Mouse (Mus musculus): Measurements from ENCODE around the gene Cdx4. TPM values are rescaled to one million over a fixed set of nuclear protein-coding genes. Genes with fewer than 3 reads are reported as not detected.

Gene Cdx4
- not detected for total RNA-seq (2021)
- long read RNA-seq, experiment 1: 0 reads
- long read RNA-seq, experiment 2: 0 reads

DNA sequence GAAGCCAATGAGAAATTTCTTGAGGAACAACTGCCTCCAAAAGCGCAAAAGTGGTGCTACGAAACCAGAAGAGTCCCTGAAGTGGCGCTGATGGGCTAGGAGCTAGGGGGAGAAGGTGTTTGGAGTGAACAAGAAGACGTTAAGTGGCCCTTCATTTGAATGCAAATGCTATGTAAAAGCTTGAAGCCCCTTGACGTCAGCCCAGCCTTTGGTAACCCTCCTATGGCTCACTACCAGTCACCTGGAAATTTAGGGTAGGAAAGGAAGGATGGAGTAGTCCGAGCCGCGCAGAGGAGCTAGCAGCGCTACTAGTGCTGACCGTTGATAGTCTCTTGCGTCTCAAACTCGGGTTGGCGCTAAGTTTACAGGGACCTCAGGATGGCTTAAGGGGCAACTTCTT, at the start of gene Cdx4:
Cdx4 (plus strand) TSS at position 253 of the 400 bp plus-strand sequence.
- DNase-seq: no peak

DNA sequence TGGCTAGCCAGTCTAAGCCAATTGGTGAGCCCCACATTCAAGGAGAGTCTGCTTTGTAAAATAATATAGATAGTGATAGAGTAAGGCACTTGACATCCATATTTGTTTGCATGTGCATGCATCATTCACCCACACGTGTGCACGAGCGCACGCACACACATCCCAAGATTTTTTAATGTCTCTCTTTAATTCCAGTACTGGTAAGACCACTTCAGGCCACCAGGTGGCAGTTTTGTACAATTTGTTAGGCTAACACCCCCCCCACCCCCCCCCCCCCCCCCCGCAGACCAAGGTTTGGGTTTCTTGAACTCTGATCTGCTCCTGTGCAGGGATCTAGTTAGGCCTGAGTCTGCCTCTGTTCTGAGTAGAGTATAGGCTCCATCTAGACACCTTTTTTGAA, 46.9 kb upstream of the Cdx4 start:
- DNase-seq: peak; percentile 21

DNA sequence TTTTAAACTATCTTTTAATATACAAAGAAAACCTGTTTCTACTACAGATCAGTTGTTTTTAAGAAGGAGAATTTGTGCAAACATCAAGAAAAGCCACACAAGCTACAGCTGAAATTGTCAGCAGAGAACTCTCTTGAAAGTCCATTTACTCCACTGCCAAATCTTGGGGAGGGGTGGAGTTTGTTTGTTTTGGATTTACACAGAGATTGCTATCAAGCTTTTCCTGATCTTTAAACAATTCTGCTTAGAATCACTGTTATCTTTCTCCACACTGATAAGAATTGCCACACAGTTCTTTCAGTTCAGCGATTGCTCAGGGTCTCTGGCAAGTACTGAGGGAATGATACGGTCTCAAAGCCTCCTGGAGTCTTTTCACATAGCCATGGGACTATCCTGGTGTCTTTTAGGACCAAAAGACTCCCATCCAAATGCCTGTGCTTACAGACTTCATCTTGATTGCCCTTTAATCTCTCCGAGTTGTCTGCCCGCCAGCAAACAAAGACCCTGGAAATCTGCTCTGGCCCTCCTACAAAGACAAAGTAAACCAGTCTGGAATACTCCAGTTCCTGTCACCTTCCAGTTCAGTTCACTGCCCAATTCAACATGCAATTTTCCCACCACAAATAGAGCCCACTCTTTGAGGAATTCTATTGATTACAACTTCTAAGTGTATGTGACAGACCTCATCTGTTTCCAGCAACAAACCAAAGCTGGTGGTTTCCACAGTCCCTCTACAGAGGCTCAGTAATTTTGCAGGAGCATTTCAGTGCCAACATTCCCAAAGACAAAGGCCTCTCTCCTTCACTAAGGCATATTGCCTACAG, 34.1 kb upstream of the Cdx4 start:
- DNase-seq: no peak

DNA sequence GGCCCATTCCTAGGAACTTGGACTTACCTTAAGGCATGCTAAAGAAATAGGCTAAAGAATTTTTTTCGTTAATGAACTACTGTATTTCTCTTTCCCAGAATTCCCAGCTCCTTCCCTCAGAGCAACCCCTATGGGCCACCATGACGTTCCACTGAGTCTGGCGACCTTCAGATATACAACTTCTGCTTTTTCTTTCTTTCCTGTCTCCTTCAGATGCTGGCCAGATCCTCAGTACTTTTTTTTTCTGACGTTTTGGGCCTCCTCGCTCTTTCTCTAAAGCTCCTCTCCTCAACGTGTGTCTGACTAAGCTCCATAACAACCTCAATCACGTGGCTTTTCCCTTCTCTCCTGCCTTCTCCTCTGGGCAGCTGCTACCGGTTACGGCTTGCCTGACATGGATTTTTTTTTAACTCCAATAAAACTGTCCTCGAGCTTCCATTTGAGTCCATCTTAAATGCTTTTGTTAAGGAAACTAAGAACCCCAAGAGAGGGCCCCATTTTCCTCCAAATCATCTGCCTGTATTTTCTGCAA, 33.3 kb upstream of the Cdx4 start:
- no peak for DNase-seq

DNA sequence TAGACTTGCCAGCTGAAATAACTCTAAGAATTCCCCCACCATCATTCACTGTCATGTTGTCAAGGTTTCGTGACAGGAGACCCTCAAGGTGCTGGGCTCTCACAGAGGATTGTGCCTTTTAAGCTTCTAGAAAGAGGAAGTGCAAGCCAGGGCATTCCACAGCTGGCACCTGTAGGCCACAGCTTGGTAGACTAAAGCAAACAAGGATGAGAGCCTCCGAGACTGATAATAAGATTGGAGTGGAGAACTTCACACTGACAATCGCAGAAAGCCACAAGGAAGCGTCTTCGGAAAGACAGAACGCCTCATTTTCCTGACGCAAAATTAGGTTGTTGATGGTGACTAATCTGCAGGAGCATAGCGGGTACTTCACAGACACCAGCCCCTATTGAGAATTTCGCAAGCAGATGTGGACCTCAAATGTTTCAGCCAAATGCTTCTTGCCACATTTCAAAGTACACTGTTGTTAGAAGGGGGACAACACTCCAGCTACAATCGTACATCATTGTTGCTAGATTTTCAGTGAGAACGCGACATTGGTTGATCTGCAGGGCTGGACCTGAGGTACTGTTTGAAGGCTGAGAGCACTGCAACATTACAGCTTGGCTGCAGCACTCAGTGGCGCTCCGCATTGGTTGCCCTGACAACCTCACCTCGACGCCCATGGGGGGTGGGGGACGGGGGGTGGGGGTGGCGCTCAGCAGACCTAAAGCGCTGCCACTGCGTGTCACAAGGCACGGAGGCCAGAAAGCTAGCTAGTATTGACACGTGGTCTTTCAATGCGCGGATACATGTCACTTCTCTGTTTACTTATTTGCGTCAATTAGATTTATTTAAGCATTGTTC, 32.5 kb upstream of the Cdx4 start:
- no peak for DNase-seq

DNA sequence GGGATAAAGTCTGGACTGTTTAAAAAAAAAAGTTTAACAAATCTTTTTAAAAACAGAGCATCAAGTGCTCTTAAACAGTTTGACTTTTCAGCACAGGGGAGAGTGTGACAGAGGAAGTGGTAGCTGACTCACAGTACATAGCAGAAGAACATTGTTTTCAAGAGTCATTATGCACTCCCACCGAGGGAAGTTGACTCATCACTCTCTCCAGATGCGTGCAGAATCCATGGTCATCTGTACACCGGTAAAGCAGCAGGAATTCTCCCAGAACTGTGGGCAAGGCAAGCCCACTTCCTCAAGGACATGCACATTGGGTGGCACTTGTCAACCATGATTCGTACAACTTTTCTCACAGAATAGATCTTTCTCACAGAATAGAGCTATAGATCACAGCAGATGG, 22.3 kb upstream of the Cdx4 start:
- no peak for DNase-seq

DNA sequence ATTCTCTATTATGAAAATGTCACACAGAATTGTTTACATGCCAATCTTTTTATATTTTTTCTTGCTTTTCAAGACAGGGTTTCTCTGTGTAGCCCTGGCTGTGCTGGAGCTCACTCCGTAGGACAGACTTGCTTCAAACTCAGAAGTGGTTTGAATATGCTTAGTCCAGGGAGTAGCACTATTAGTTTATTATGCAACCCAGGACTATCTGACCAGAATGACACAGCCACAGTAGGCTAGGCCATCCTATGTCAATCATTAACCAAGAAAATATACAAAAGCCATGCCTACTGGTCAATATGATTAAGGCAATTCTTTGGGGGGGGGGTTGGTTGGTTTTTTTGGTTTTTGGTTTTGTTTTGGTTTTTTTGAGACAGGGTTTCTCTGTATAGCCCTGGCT, 12.9 kb upstream of the Cdx4 start:
- DNase-seq: no peak

DNA sequence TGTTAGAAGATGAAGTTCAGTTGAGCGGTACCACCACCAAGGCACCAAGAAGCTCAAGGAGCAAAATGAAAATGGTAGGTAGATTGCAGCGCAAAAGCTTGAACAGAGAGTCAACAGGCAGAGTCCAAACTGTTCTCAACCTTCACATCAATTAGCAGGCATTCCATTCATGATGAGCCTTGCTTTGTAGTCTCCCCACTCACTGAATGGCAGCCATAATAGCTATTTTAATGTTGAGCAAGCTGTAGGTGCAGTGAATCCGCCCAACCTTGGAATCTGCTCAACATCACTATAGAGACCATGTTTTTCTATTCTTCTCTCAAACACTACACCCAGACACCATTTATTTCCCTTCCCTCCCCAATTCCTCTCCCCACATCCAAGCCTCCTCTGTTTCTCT, 9.5 kb upstream of the Cdx4 start:
- DNase-seq: no peak

DNA sequence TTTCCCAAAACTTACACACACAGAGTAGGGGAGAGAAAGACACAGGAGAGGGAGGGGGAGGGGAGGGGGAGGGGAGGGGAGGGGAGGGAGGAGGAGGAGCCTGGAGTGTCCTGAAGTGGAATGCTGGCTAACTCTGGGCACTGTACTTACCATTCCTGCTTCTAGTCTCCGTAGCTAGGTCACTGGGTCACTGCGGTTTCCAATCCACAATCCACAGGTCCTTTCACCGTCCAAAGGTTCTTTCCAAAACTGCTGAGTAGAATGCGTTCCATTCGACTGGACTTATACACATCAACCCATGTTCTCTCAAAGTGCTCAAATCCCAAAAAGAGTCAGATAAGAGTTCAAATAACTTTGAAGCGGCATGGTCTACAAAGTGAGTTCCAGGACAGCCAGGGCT, 7.1 kb upstream of the Cdx4 start:
- DNase-seq: no peak

DNA sequence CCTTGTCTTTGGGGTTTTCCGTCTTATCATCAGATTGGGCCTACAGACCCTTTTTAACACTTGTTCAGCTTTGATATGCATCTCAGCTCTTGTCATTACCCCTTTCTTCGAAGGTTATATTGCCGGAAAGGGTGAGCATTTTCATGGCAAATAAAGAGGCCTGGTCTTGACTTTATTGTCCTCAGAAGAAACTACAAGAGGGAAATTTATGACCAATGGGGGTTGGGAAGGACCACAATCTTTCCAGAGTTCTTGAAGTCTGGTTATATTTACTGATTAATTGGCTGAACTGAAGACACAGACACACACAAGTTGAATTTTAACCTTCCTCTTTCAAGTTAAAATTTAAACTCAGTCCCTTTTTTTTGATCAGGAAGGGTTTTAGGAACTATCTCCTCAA, 4.7 kb downstream of the Cdx4 start:
- DNase-seq: no peak

DNA sequence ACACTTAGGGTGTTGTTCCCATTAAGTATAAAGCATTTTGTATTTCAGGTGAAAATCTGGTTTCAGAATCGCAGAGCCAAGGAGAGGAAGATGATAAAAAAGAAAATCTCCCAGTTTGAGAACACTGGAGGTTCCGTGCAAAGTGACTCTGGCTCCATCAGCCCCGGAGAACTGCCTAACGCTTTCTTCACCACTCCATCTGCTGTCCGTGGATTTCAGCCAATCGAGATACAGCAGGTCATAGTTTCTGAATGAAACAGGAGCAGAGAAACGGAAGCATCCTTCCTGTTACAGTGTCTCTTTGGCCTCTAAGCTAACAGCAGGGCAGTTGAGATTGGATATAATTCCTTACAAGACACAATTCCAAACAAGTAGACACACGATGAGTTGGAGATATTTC, 8.2 kb downstream of the Cdx4 start:
- no peak for DNase-seq

DNA sequence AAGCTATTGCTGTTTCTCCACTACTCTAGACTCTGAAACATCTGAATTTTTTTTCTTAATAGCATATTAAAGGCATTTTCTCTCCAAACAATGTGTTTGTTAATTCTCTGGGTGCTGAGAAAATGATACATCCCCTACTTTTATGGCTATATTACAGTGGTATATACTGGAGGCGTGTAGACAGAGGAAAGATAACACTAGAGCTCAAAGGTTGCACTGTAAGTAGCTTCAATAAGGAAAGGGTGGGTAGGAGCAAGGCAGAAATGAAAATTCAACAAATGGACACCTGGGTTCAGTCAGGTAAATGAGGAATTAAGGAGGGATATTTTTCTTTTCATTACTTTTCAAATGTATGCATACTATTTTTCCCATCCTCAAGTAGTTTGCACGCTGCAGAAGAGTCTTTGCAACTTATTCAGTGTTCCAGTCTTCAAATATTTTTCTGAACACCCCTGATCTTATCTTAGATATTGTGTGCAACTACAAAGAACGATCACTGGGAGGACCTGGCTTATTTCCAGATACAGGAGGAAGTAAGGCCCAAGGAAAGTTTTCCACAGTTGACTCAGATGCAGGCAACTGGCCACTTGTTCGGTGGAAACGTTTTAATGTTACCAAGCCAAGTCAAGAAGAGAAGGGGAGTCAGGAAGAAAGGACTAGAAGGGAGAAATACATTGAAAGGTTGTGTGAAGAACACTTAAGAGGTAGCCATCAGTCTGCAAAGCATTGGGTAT, 10.1 kb downstream of the Cdx4 start:
- no peak for DNase-seq

DNA sequence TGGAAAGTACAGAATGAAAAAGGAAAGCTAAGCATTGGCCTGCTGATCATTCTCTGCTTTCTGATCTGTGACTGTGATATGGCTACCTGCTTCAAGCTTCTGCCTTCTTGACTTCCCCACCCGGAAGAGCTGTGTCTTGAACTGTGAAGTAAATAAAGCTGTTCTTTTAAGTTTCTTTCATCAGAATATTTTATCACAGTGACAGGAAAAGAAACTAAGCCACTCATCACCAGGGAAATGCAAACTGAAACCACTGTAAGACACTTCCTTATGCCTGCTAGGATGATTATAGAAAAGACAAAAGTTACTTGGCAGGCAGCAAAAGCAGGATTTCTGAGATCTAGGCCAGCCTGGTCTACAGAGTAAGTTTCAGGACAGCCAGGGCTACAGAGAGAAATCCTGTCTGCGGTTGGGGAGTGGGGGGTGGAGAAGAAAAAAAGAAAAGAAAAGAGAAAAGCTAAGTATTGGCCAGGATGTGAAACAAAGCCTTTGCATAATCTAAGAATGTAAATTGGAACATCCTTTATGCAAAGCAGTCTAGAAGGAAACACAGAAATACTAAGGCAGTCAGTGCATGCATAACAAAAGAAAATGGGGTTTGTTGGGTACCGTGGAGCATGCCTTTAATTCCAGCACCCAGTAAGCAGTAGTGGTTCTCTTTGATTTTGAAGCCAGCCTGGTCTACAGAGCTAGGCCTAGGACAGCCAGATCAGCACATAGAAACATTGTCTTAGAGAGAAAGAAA, 20.3 kb downstream of the Cdx4 start:
- DNase-seq: no peak

DNA sequence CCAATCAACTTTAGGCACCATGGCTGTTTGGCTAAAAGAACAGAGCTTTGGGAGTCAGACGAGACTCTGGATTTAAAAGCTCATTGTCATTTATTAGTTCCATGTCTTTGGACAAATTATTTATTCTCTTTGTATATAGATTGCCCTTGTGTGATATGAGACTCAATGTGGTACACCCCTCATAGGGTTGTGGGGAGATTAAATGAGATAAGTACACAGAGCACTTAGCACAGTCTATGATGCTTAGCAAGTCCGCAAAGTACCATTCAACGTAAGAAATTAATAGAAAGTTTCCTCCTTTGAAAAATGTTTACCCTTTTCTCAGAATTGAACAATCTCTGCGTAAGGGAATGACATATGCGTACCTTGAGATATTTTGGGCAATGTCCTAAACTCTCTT, 34.6 kb downstream of the Cdx4 start:
- DNase-seq: no peak

DNA sequence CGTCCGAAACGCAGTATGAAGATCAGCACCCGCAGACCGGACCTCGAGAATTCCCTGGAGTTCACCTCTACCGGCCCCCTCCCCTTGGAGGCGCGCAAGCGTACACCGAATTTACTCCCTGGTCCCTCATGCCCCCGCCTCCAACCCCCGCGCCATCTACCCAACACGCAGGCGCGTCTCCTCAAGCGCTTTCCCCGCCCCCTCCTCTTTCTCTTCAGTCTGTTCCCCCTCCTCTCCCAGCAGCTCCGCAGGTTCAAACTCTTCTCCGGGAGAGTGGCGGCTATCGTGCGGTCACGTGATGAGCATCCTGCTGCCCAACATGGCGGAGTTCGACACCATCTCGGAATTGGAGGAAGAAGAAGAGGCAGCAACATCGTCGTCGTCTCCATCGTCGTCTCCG, 35.1 kb downstream of the Cdx4 start, which contains the start of gene Chic1:
Chic1 (plus strand) TSS at position 190 of the 400 bp plus-strand sequence.
- DNase-seq: peak; percentile 56

DNA sequence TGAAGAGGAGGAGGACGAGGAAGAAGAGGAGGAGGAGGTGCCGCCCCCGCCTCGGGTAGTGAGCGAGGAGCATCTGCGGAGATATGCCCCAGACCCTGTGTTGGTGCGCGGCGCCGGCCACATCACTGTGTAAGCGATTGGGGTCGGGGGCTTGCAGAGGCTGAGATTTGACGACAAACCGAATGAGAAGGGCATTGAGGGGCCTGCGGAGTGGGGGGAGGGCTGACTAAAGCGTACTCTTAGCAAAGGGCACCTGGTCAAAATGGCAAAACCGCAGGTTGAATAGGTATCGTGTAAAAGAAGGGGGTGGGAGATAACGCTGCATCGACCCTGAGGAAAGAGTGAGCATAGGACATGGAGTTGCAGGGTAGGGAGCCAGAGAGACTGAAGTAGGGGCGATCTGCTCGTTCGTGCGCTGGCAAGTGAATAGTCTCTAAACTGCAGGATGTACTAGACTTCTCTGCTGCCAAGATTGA, 35.6 kb downstream of the Cdx4 start:
- DNase-seq: peak; percentile 1

DNA sequence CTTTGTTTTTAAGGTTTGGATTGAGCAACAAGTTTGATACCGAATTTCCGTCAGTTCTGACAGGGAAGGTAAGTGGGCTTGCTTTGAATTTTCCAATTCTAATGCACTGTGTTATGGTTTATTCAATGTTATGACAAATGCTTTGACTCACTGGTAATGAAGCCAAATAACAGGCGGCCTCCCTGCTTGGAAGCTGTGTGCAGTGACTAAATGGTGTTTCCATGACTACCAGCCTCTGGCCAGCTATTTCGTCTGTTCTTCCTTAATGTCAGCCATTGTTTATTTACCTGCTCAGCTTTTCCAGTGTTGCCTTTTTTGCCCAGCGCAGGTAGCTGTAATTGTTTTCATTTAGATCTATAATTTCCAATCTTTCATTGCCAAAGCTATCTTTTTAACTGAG, 45.0 kb downstream of the Cdx4 start:
- DNase-seq: no peak

DNA sequence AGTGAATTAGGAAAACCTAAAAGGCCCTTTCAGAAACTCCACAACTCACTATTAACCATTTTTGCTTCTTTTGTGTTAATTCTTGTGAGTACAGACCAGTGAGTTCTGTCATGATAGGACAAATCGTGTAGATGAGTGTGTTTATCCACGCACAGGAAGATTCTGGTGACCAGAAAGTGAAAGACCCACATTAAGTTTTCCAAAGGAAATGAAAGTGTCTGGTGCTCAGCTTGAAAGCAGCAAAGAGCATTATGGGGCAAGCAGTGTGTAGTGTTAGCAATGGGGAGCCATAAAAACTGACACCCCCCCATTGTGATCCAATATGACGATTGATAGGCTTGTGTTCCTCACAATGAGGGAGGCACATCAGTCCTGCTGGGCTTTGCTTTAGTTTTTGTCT, 47.5 kb downstream of the Cdx4 start:
- DNase-seq: no peak

DNA sequence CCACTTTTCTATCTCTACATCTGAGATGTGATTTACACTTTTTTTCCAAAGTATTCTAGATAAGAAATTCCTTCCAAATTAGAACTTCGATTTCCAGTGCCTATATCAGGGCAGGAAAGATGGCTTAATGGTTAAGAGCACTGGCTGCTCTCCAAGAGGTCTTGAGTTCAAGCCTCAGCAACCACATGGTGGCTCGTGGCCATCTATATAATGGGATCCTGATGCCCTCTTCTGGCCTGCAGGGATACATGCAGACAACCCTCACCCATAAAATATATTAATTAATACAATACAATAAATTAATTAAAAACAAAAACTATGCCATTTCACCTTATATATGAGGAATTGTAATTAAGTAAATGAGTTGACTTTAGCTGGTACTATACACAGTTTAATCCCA, 50.0 kb downstream of the Cdx4 start:
- no peak for DNase-seq

DNA sequence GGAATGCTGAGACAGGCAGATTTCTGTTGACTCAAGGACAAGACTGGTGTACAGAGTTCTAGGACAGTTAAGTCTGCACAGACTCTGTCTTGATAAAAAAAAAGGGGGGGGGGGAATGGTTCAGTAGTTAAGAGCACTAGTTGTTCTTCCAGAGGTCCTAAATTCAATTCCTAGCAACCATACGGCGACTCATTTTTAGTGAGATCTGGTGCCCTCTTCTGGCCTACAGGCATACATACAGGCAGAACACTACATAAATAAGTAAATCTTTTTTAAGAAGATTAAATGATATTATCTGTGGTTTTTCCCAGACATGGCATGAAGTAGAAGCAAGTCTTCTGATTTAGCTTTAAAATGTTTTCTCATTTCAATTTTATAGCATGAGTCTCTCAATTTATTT, 50.4 kb downstream of the Cdx4 start:
- DNase-seq: no peak

DNA sequence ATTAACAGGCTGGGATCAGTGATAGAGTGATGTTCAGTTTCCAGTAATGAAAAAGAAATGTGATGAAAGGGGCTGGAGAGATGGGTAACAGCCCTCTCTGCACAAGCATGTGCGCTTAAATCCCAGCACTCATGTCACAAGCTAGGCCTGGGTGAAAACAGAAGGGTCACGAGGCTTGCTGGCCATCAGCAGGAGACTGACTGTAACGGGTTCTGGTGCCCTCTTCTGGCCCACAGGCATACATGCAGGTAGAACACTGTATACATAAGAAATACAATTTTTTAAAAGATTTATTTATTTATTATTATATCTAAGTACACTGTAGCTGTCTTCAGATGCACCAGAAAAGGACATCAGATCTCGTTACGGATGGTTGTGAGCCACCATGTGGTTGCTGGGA, 53.1 kb downstream of the Cdx4 start:
- DNase-seq: no peak
